Mouse (Mus musculus) lung, postnatal 0 days (tissue): ENCODE results near the gene Tfap2b. TPM values are rescaled to one million over a fixed set of nuclear protein-coding genes. Genes with fewer than 3 reads are reported as not detected.

Source experiments
- ATAC-seq: fragments of 200-750 bp; cut with Nextera tagmentation; 2 replicates; pipeline ENCODE4 v1.8.0; 2017; ENCODE audit warnings: moderate library complexity
- DNase-seq: peaks from one replicate; pipeline ENCODE4 v3.0.0-alpha.2; 2016; ENCODE audit warnings: low spot score
- H3K27ac ChIP-seq: fragments of 300-500 bp; sonication (generic); 2 replicates; pipeline ENCODE4 v1.5.1; 2014; ENCODE audit warnings: antibody characterized with exemption, mild to moderate bottlenecking, low read length, mixed read lengths
- H3K27me3 ChIP-seq: fragments of 300-500 bp; sonication (generic); replicated peaks from 2 replicates; pipeline ENCODE4 v1.6.1; 2014; ENCODE audit warnings: low read length, mixed read lengths; ENCODE audit not compliant: insufficient read depth
- H3K36me3 ChIP-seq: fragments of 300-500 bp; sonication (generic); 2 replicates; pipeline ENCODE4 v1.6.1; 2014; ENCODE audit warnings: low read length, mixed read lengths; ENCODE audit not compliant: insufficient read depth
- H3K4me1 ChIP-seq: fragments of 300-500 bp; sonication (generic); 2 replicates; pipeline ENCODE4 v1.6.1; 2014; ENCODE audit warnings: antibody characterized with exemption, low read depth, low read length, mixed read lengths; ENCODE audit not compliant: insufficient read depth
- H3K4me2 ChIP-seq: fragments of 300-500 bp; sonication (generic); replicated peaks from 2 replicates; pipeline ENCODE4 v1.6.1; 2014; ENCODE audit warnings: low read depth, mild to moderate bottlenecking, low read length, moderate library complexity, mixed read lengths
- H3K4me3 ChIP-seq: fragments of 300-500 bp; sonication (generic); 2 replicates; pipeline ENCODE4 v1.5.1; 2014; ENCODE audit warnings: low read depth, low read length
- H3K9ac ChIP-seq: fragments of 300-500 bp; sonication (generic); replicated peaks from 2 replicates; pipeline ENCODE4 v1.6.1; 2014; ENCODE audit warnings: low read depth, mild to moderate bottlenecking
- H3K9me3 ChIP-seq: fragments of 300-500 bp; sonication (generic); 2 replicates; pipeline ENCODE4 v1.6.1; 2016; ENCODE audit warnings: low read length, mixed read lengths
- CTCF ChIP-seq: IDR thresholded peaks from 2 replicates; pipeline ENCODE4 v1.5.1; 2016; ENCODE audit warnings: antibody characterized with exemption, mild to moderate bottlenecking
- EP300 ChIP-seq: IDR thresholded peaks from 2 replicates; pipeline ENCODE4 v1.6.1; 2016; ENCODE audit warnings: antibody characterized with exemption, mild to moderate bottlenecking, control low read depth
- WGBS: fragments of 180-500 bp; shearing (Covaris S2); extraction: QIAGEN DNeasy Blood & Tissue Kit; methylation state at CpG from one replicate; pipeline ENCODE4 v1.1.7; 2014; 5-methylcytosine and 5-hydroxymethylcytosine counted together
- polyA plus RNA-seq: library from polyadenylated mRNA; unstranded; fragments of >200 nt; fragmentation: Nextera tagmentation; extraction: Ambion mirVana; gene quantifications from 2 replicates; pipeline ENCODE4 v1.2.1, GENCODE M21; 2015

The Tfap2b gene
- polyA plus RNA-seq, 1 experiment from 2014 or later, result 0.14 TPM

- Histone ChIP-seq H3K9me3 (no peaks in the 10 kb centered on the region), H3K27me3 (peaks cover 60% of the 10 kb centered on the region), H3K4me3 (no peak overlapping the region), H3K4me1 (no peaks in the 10 kb centered on the region), H3K9ac (no peak overlapping the region), H3K4me2 (no peak overlapping the region), H3K27ac (no peak overlapping the region), H3K36me3 (no peaks in the 10 kb centered on the region)
- no peak for TF ChIP-seq EP300
- TF ChIP-seq CTCF, result no peak
- DNase-seq (no peak), ATAC-seq (no peak)
- 2% methylated on average over 36 of the region's 36 CpGs for WGBS
These were observed 5.2 kb downstream of the Tfap2b start for GRCm38 (mm10) chr1:19213851-19214395.

GRCm38 (mm10) chr1:19217391-19217790 is 8.7 kb downstream of the Tfap2b start:
- no peaks in the 10 kb centered on the region for H3K36me3 ChIP-seq
- no peaks in the 10 kb centered on the region for H3K9me3 ChIP-seq
- no peak for DNase-seq
- TF ChIP-seq EP300 (no peak), CTCF (no peak)
- H3K27ac ChIP-seq, result no peak overlapping the region
- 4% methylated on average over 16 of the region's 16 CpGs for WGBS
- no peak overlapping the region for H3K9ac ChIP-seq
- no peaks in the 10 kb centered on the region for H3K4me1 ChIP-seq
- H3K4me2 ChIP-seq, result no peak overlapping the region
- ATAC-seq, result no peak
- H3K4me3 ChIP-seq, result no peak overlapping the region
- peaks cover 38% of the 10 kb centered on the region; the same call in 1 of the 2 replicates for H3K27me3 ChIP-seq

- no peak overlapping the region for H3K4me3 ChIP-seq
- H3K4me1 ChIP-seq, result no peaks in the 10 kb centered on the region
- H3K36me3 ChIP-seq, result no peaks in the 10 kb centered on the region
- no peak overlapping the region for H3K9ac ChIP-seq
- H3K9me3 ChIP-seq, result no peaks in the 10 kb centered on the region
- peaks cover 32% of the 10 kb centered on the region; the same call in 1 of the 2 replicates for H3K27me3 ChIP-seq
- DNase-seq (no peak), ATAC-seq (no peak)
- H3K4me2 ChIP-seq, result no peak overlapping the region
- WGBS, result 3% methylated on average over 7 of the region's 7 CpGs
- no peak overlapping the region for H3K27ac ChIP-seq
- TF ChIP-seq EP300 (no peak), CTCF (no peak)
These were observed 9.5 kb downstream of the Tfap2b start for GRCm38 (mm10) chr1:19218221-19218620.

GRCm38 (mm10) chr1:19219381-19219780 is 10.7 kb downstream of the Tfap2b start:
- H3K4me3 ChIP-seq, result no peak overlapping the region
- no peaks in the 10 kb centered on the region for H3K36me3 ChIP-seq
- no peak for DNase-seq
- no peaks in the 10 kb centered on the region for H3K4me1 ChIP-seq
- H3K27ac ChIP-seq, result no peak overlapping the region
- ATAC-seq, result no peak
- H3K4me2 ChIP-seq, result no peak overlapping the region
- H3K9me3 ChIP-seq, result no peaks in the 10 kb centered on the region
- peaks cover 29% of the 10 kb centered on the region; the same call in 1 of the 2 replicates for H3K27me3 ChIP-seq
- H3K9ac ChIP-seq, result no peak overlapping the region
- no peak for TF ChIP-seq CTCF
- TF ChIP-seq EP300, result no peak

GRCm38 (mm10) chr1:19220564-19220963 is 11.8 kb downstream of the Tfap2b start:
- Histone ChIP-seq H3K27ac (no peak overlapping the region), H3K4me1 (no peaks in the 10 kb centered on the region), H3K27me3 (peaks cover 24% of the 10 kb centered on the region), H3K9ac (no peak overlapping the region), H3K36me3 (no peaks in the 10 kb centered on the region), H3K4me3 (no peak overlapping the region), H3K4me2 (no peak overlapping the region), H3K9me3 (no peaks in the 10 kb centered on the region)
- DNase-seq (no peak), ATAC-seq (no peak)
- TF ChIP-seq EP300 (no peak), CTCF (no peak)
- 0% methylated on average over 1 of the region's 1 CpGs for WGBS

- Histone ChIP-seq H3K9ac (no peak overlapping the region), H3K4me2 (no peak overlapping the region), H3K4me3 (no peak overlapping the region), H3K4me1 (no peaks in the 10 kb centered on the region), H3K9me3 (no peaks in the 10 kb centered on the region), H3K27me3 (peaks cover 23% of the 10 kb centered on the region), H3K27ac (no peak overlapping the region), H3K36me3 (no peaks in the 10 kb centered on the region)
- DNase-seq, result no peak
- under 1% methylated on average over 7 of the region's 7 CpGs for WGBS
- ATAC-seq, result no peak
- no peak for TF ChIP-seq EP300
- TF ChIP-seq CTCF, result no peak
These were observed 12.9 kb downstream of the Tfap2b start for GRCm38 (mm10) chr1:19221601-19222000.

GRCm38 (mm10) chr1:19226699-19227098 is 18.0 kb downstream of the Tfap2b start:
- DNase-seq (no peak), ATAC-seq (no peak)
- H3K36me3 ChIP-seq, result no peaks in the 10 kb centered on the region
- TF ChIP-seq CTCF, result no peak
- no peak for TF ChIP-seq EP300
- no peak overlapping the region for H3K4me2 ChIP-seq
- H3K27ac ChIP-seq, result no peak overlapping the region
- H3K4me1 ChIP-seq, result no peaks in the 10 kb centered on the region
- H3K9ac ChIP-seq, result no peak overlapping the region
- WGBS, result under 1% methylated on average over 8 of the region's 8 CpGs
- no peaks in the 10 kb centered on the region for H3K9me3 ChIP-seq
- peaks cover 29% of the 10 kb centered on the region for H3K27me3 ChIP-seq
- no peak overlapping the region for H3K4me3 ChIP-seq
